Mouse (Mus musculus) kidney, adult 2 months (tissue): ENCODE data around the gene Ntm. TPM values are rescaled to one million over a fixed set of nuclear protein-coding genes. Genes with fewer than 3 reads are reported as not detected.

Source experiments
- DNase-seq: peaks from one replicate; pipeline ENCODE4 v3.0.0; 2021
- H3K27ac ChIP-seq: fragments of 200-500 bp; 2 replicates; pipeline ENCODE4 v1.5.1; 2012; ENCODE audit warnings: low read depth, low read length, control low read depth, inconsistent platforms; ENCODE audit not compliant: insufficient read depth
- H3K27me3 ChIP-seq: fragments of 200-500 bp; replicated peaks from 2 replicates; pipeline ENCODE4 v1.6.1; 2012; ENCODE audit warnings: mild to moderate bottlenecking, moderate library complexity, low read length, inconsistent platforms; ENCODE audit not compliant: control insufficient read depth, insufficient read depth
- H3K36me3 ChIP-seq: fragments of 200-500 bp; 2 replicates; pipeline ENCODE4 v1.6.1; 2012; ENCODE audit warnings: mild to moderate bottlenecking, moderate library complexity, low read length, inconsistent platforms; ENCODE audit not compliant: control insufficient read depth, insufficient read depth
- H3K4me1 ChIP-seq: fragments of 200-500 bp; 2 replicates; pipeline ENCODE4 v1.6.1; 2011; ENCODE audit warnings: low read length; ENCODE audit not compliant: control insufficient read depth, insufficient read depth
- H3K4me3 ChIP-seq: fragments of 200-500 bp; 2 replicates; pipeline ENCODE4 v1.5.1; 2011; ENCODE audit warnings: mild to moderate bottlenecking, low read depth, low read length, control low read depth; ENCODE audit not compliant: insufficient read depth
- CTCF ChIP-seq: fragments of 200-500 bp; conservative IDR thresholded peaks from 2 replicates; pipeline ENCODE4 v1.5.1; 2011; ENCODE audit warnings: low read depth, mild to moderate bottlenecking, control low read depth, low read length, moderate library complexity, mixed read lengths; ENCODE audit not compliant: insufficient read depth, insufficient read length
- POLR2A ChIP-seq: fragments of 200-500 bp; IDR thresholded peaks from one replicate; pipeline ENCODE4 v1.6.1; 2011; ENCODE audit warnings: low read depth, low read length, control low read depth
- WGBS: fragments of 180-500 bp; shearing (Covaris S2); methylation state at CpG from one replicate; pipeline ENCODE4 v1.1.7; 2018; 5-methylcytosine and 5-hydroxymethylcytosine counted together
- polyA plus RNA-seq: library from polyadenylated mRNA; depleted of rRNA; stranded (reverse); fragments of >200 nt; gene quantifications from 2 replicates; pipeline ENCODE4 v1.2.3, GENCODE M21; 2012

Ntm gene
- polyA plus RNA-seq, 1 experiment: 0.74 TPM

- H3K27ac ChIP-seq: no peak overlapping the region
- no peak for DNase-seq
Measured at GRCm38 (mm10) chr9:29217951-29218350, 745.0 kb downstream of the Ntm start.

GRCm38 (mm10) chr9:29216528-29216927, 746.4 kb downstream of the Ntm start:
- no peak for DNase-seq
- Histone ChIP-seq H3K4me3 (no peak overlapping the region), H3K4me1 (no peaks in the 10 kb centered on the region), H3K27ac (no peak overlapping the region), H3K36me3 (no peaks in the 10 kb centered on the region), H3K27me3 (no peaks in the 10 kb centered on the region)
- 90% methylated on average over 8 of the region's 8 CpGs for WGBS
- TF ChIP-seq POLR2A (no peak), CTCF (no peak)

More at GRCm38 (mm10) chr9:29217951-29218350, 745.0 kb downstream of the Ntm start:
- H3K4me3 ChIP-seq: no peak overlapping the region
- TF ChIP-seq POLR2A (no peak), CTCF (no peak)
- H3K27me3 ChIP-seq: no peaks in the 10 kb centered on the region
- WGBS: 86% methylated on average over 7 of the region's 7 CpGs
- no peaks in the 10 kb centered on the region for H3K36me3 ChIP-seq
- H3K4me1 ChIP-seq: no peaks in the 10 kb centered on the region

GRCm38 (mm10) chr9:29215796-29216195, 747.1 kb downstream of the Ntm start:
- Histone ChIP-seq H3K4me1 (no peaks in the 10 kb centered on the region), H3K4me3 (no peak overlapping the region), H3K36me3 (no peaks in the 10 kb centered on the region), H3K27ac (no peak overlapping the region), H3K27me3 (no peaks in the 10 kb centered on the region)
- DNase-seq: no peak
- 88% methylated on average over 2 of the region's 2 CpGs for WGBS
- no peak for TF ChIP-seq POLR2A
- TF ChIP-seq CTCF: no peak

- TF ChIP-seq CTCF (no peak), POLR2A (no peak)
- no peaks in the 10 kb centered on the region for H3K36me3 ChIP-seq
- no peaks in the 10 kb centered on the region for H3K4me1 ChIP-seq
- no peak for DNase-seq
- 45% methylated on average over 1 of the region's 1 CpGs for WGBS
- H3K27ac ChIP-seq: no peak overlapping the region
- no peaks in the 10 kb centered on the region for H3K27me3 ChIP-seq
- H3K4me3 ChIP-seq: no peak overlapping the region
Measured at GRCm38 (mm10) chr9:29215241-29215640, 747.7 kb downstream of the Ntm start.

GRCm38 (mm10) chr9:29209243-29209642, 753.7 kb downstream of the Ntm start:
- TF ChIP-seq CTCF (no peak), POLR2A (no peak)
- H3K4me3 ChIP-seq: no peak overlapping the region
- no peak for DNase-seq
- H3K27ac ChIP-seq: no peak overlapping the region
- no peaks in the 10 kb centered on the region for H3K27me3 ChIP-seq
- 88% methylated on average over 2 of the region's 2 CpGs for WGBS
- no peaks in the 10 kb centered on the region for H3K4me1 ChIP-seq
- H3K36me3 ChIP-seq: no peaks in the 10 kb centered on the region

GRCm38 (mm10) chr9:29208142-29208541, 754.8 kb downstream of the Ntm start:
- Histone ChIP-seq H3K27me3 (no peaks in the 10 kb centered on the region), H3K4me1 (no peaks in the 10 kb centered on the region), H3K4me3 (no peak overlapping the region), H3K36me3 (no peaks in the 10 kb centered on the region), H3K27ac (no peak overlapping the region)
- TF ChIP-seq POLR2A: no peak
- no peak for TF ChIP-seq CTCF
- DNase-seq: no peak
- 51% methylated on average over 5 of the region's 5 CpGs for WGBS

- 72% methylated on average over 4 of the region's 4 CpGs for whole genome bisulfite sequencing
- Histone ChIP-seq H3K4me3 (no peak overlapping the region), H3K4me1 (no peaks in the 10 kb centered on the region), H3K27ac (no peak overlapping the region), H3K36me3 (no peaks in the 10 kb centered on the region), H3K27me3 (no peaks in the 10 kb centered on the region)
- no peak for DNase-seq
- no peak for TF ChIP-seq CTCF
- TF ChIP-seq POLR2A: no peak
Measured at GRCm38 (mm10) chr9:29205680-29206079, 757.3 kb downstream of the Ntm start.

GRCm38 (mm10) chr9:29202196-29202595, 760.7 kb downstream of the Ntm start:
- Histone ChIP-seq H3K4me3 (no peak overlapping the region), H3K27me3 (no peaks in the 10 kb centered on the region), H3K4me1 (no peaks in the 10 kb centered on the region), H3K27ac (no peak overlapping the region), H3K36me3 (no peaks in the 10 kb centered on the region)
- 43% methylated on average over 2 of the region's 2 CpGs for WGBS
- DNase-seq: no peak
- TF ChIP-seq CTCF (no peak), POLR2A (no peak)
